Mouse (Mus musculus): ENCODE measurements around the gene Trcg1. TPM values are rescaled to one million over a fixed set of nuclear protein-coding genes. Genes with fewer than 3 reads are reported as not detected.

The Trcg1 gene
- polyA plus RNA-seq (2012), result not detected in 2 replicates

GRCm38 (mm10) chr9:57236256-57236655 is at the start of gene Trcg1:
Gene Trcg1 (plus strand): TSS chr9:57236556.

GRCm38 (mm10) chr9:57261913-57262794 is 25.8 kb downstream of the Trcg1 start, which contains the start of gene 1700017B05Rik:
Gene 1700017B05Rik (minus strand): TSS chr9:57262612.

Other genes starting within 250 kb of the Trcg1 start
- 24.6 and 34.3 TPM in 2 replicates for gene Ptpn9, start 241.6 kb upstream of the Trcg1 start, polyA plus RNA-seq (2012)
- 12.6 and 17.1 TPM in 2 replicates for gene Sin3a, start 164.5 kb upstream of the Trcg1 start, polyA plus RNA-seq (2012)
- 99.3 and 110 TPM in 2 replicates for gene Man2c1, start 105.9 kb upstream of the Trcg1 start, polyA plus RNA-seq (2012)
- gene Neil1, start 88.3 kb upstream of the Trcg1 start, polyA plus RNA-seq (2012), result 18.0 and 20.0 TPM in 2 replicates
- 46.9 and 50.6 TPM in 2 replicates for gene Commd4, start 78.2 kb upstream of the Trcg1 start, polyA plus RNA-seq (2012)
- 178 and 209 TPM in 2 replicates for gene 1700017B05Rik, start 26.1 kb downstream of the Trcg1 start, polyA plus RNA-seq (2012)
- gene Ppcdc, start 203.6 kb downstream of the Trcg1 start, polyA plus RNA-seq (2012), result 5.8 and 6.9 TPM in 2 replicates
- gene Scamp5, start 231.5 kb downstream of the Trcg1 start, polyA plus RNA-seq (2012), result 0.84 and 2.5 TPM in 2 replicates

All from megakaryocyte-erythroid progenitor cell, adult 5 weeks (primary cell).